Mouse (Mus musculus): ENCODE data around the gene Prr5.

- TF ChIP-seq CTCF (IDR thresholded peaks at IDR 0.05; ENCODE audit: low read depth): no peak
- TF ChIP-seq EP300 (IDR thresholded peaks at IDR 0.05; ENCODE audit: low read depth): peak; percentile 75; the same call in 1 of the 2 replicates
These were observed 29.8 kb upstream of the Prr5 start for GRCm38 (mm10) chr15:84639451-84640136.
